Mouse (Mus musculus) kidney, adult 2 months (tissue): ENCODE results near the gene Cop1. TPM values are rescaled to one million over a fixed set of nuclear protein-coding genes. Genes with fewer than 3 reads are reported as not detected.
A peak's percentile ranks its signal among the peaks of the same experiment; 100 is the strongest.
"Not testable (repeated sequence)": the region's sequence is repeated elsewhere in the genome, so short reads cannot be mapped to it uniquely, and the experiment has no call there.

Experiments
- DNase-seq: peaks from one replicate; pipeline ENCODE4 v3.0.0; 2021
- H3K27ac ChIP-seq: fragments of 200-500 bp; 2 replicates; pipeline ENCODE4 v1.5.1; 2012; ENCODE audit warnings: low read depth, low read length, control low read depth, inconsistent platforms; ENCODE audit not compliant: insufficient read depth
- H3K27me3 ChIP-seq: fragments of 200-500 bp; replicated peaks from 2 replicates; pipeline ENCODE4 v1.6.1; 2012; ENCODE audit warnings: mild to moderate bottlenecking, moderate library complexity, low read length, inconsistent platforms; ENCODE audit not compliant: control insufficient read depth, insufficient read depth
- H3K36me3 ChIP-seq: fragments of 200-500 bp; 2 replicates; pipeline ENCODE4 v1.6.1; 2012; ENCODE audit warnings: mild to moderate bottlenecking, moderate library complexity, low read length, inconsistent platforms; ENCODE audit not compliant: control insufficient read depth, insufficient read depth
- H3K4me1 ChIP-seq: fragments of 200-500 bp; 2 replicates; pipeline ENCODE4 v1.6.1; 2011; ENCODE audit warnings: low read length; ENCODE audit not compliant: control insufficient read depth, insufficient read depth
- H3K4me3 ChIP-seq: fragments of 200-500 bp; 2 replicates; pipeline ENCODE4 v1.5.1; 2011; ENCODE audit warnings: mild to moderate bottlenecking, low read depth, low read length, control low read depth; ENCODE audit not compliant: insufficient read depth
- CTCF ChIP-seq: fragments of 200-500 bp; conservative IDR thresholded peaks from 2 replicates; pipeline ENCODE4 v1.5.1; 2011; ENCODE audit warnings: low read depth, mild to moderate bottlenecking, control low read depth, low read length, moderate library complexity, mixed read lengths; ENCODE audit not compliant: insufficient read depth, insufficient read length
- POLR2A ChIP-seq: fragments of 200-500 bp; IDR thresholded peaks from one replicate; pipeline ENCODE4 v1.6.1; 2011; ENCODE audit warnings: low read depth, low read length, control low read depth
- WGBS: fragments of 180-500 bp; shearing (Covaris S2); methylation state at CpG from one replicate; pipeline ENCODE4 v1.1.7; 2018; 5-methylcytosine and 5-hydroxymethylcytosine counted together
- polyA plus RNA-seq: library from polyadenylated mRNA; depleted of rRNA; stranded (reverse); fragments of >200 nt; gene quantifications from 2 replicates; pipeline ENCODE4 v1.2.3, GENCODE M21; 2012

Cop1 gene
- polyA plus RNA-seq, 1 experiment = 31.3 TPM

- no peaks in the 10 kb centered on the region for H3K4me1 ChIP-seq
- no peak for TF ChIP-seq CTCF
- no peak for TF ChIP-seq POLR2A
- H3K4me3 ChIP-seq = no peak overlapping the region
- no peaks in the 10 kb centered on the region for H3K36me3 ChIP-seq
- DNase-seq = no peak
- no peak overlapping the region for H3K27ac ChIP-seq
- 31% methylated on average over 2 of the region's 2 CpGs for WGBS
- H3K27me3 ChIP-seq = no peaks in the 10 kb centered on the region
These were observed 10.1 kb upstream of the Cop1 start for GRCm38 (mm10) chr1:159222046-159222445.

GRCm38 (mm10) chr1:159225064-159225824, 6.9 kb upstream of the Cop1 start:
- no peaks in the 10 kb centered on the region for H3K36me3 ChIP-seq
- 79% methylated on average over 8 of the region's 8 CpGs for WGBS
- TF ChIP-seq CTCF = no peak
- TF ChIP-seq POLR2A = no peak
- no peaks in the 10 kb centered on the region for H3K4me1 ChIP-seq
- DNase-seq = no peak
- no peak overlapping the region for H3K4me3 ChIP-seq
- no peak overlapping the region for H3K27ac ChIP-seq
- no peaks in the 10 kb centered on the region for H3K27me3 ChIP-seq

DNA sequence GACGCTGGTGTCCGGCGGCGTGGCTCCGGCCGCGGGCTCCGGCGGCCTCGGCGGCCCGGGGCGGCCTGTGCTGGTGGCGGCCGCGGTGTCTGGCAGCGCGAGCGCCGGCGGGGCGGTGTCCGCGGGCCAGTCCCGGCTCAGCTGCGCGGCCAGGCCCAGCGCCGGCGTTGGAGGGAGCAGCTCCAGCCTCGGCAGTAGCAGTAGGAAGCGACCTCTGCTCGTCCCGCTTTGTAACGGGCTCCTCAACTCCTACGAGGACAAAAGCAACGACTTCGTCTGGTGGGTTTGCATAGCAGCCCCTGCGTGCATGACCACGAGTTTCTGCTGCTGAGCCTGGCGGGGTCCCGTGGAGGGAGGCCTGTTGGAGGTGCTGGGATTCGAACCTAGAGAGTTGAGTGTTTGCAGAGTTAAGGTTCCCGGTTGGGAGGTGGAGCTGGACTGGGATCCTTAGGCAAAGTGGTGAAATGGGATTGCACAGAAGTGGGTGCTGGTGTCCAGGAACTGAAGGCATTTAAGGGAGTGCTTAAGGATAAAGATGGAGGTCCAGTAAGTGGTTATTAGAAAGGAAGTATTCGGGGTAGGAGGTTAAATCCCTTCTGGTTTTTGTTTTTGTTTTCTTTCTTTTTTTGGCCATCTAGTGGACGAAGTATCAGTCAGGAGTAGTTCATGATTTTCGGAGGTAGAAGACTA, 597 bp downstream of the Cop1 start:
- WGBS = under 1% methylated on average over 28 of the region's 47 CpGs
- peak; percentile 38 for DNase-seq
- H3K27ac ChIP-seq = not testable (repeated sequence)

GRCm38 (mm10) chr1:159233426-159233825, 1.3 kb downstream of the Cop1 start:
- peaks cover 12% of the 10 kb centered on the region for H3K4me1 ChIP-seq
- H3K27ac ChIP-seq = no peak overlapping the region
- no peaks in the 10 kb centered on the region for H3K27me3 ChIP-seq
- 20% methylated on average over 5 of the region's 5 CpGs for WGBS
- DNase-seq = no peak
- H3K36me3 ChIP-seq = no peaks in the 10 kb centered on the region
- TF ChIP-seq POLR2A (no peak), CTCF (no peak)
- peak overlapping the region; percentile 28; the same call in 1 of the 2 replicates for H3K4me3 ChIP-seq

More for the DNA sequence above, 597 bp downstream of the Cop1 start:
- Histone ChIP-seq H3K4me1 (peaks cover 12% of the 10 kb centered on the region), H3K4me3 (peak overlapping the region; percentile 87)
- not testable (repeated sequence) for H3K27me3 ChIP-seq, H3K36me3 ChIP-seq

DNA sequence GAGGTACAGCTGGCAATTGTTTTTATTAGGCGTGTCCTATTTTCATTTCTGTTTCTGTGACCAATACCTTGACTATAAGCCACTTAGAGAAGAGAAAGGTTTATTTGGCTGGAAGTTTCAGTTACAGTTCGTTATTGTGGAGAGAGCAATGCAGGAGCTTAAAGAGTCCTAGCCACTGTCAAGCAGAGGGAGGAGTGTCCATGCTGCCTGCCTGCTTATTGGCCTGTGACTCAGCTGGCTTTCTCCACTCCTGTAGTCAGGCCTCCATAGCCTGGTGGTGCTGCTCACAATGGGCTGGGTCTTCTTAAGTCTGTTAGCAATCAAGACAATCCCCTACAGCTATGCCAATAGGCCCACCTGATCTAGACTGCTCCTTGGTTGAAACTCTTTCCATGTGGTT, 2.4 kb downstream of the Cop1 start:
- TF ChIP-seq POLR2A (no peak), CTCF (no peak)
- no peak for DNase-seq

DNA sequence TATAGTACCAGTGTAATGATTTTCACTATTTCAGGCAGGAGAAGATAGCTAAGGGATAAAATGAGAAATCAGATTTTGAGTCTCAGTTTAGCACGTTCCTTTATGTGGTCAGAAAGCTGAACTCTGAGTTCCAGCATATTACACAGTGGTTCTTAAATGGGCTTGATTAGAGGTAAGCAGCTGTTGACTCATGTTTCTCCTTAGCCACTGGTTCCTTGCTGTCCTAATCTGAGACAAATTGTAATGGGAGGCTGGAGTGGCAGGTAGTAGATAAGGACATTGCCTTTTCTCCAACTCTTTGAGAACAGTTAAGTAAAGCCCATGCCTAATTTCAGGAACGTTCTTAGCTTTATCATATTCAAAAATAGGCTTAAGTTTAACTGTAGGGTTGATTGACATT, 3.6 kb downstream of the Cop1 start:
- TF ChIP-seq POLR2A = no peak
- no peak for TF ChIP-seq CTCF
- 71% methylated on average over 2 of the region's 2 CpGs for WGBS
- H3K4me3 ChIP-seq = no peak overlapping the region
- H3K27ac ChIP-seq = no peak overlapping the region
- no peaks in the 10 kb centered on the region for H3K36me3 ChIP-seq
- H3K4me1 ChIP-seq = peaks cover 12% of the 10 kb centered on the region
- DNase-seq = no peak
- no peaks in the 10 kb centered on the region for H3K27me3 ChIP-seq

More for the DNA sequence above, 2.4 kb downstream of the Cop1 start:
- H3K27me3 ChIP-seq = no peaks in the 10 kb centered on the region
- 39% methylated on average over 2 of the region's 2 CpGs for WGBS
- no peaks in the 10 kb centered on the region for H3K36me3 ChIP-seq
- no peak overlapping the region for H3K27ac ChIP-seq
- H3K4me3 ChIP-seq = no peak overlapping the region
- H3K4me1 ChIP-seq = peaks cover 12% of the 10 kb centered on the region

- no peaks in the 10 kb centered on the region for H3K27me3 ChIP-seq
- WGBS = 72% methylated on average over 6 of the region's 6 CpGs
- no peaks in the 10 kb centered on the region for H3K36me3 ChIP-seq
- no peak for DNase-seq
- H3K4me3 ChIP-seq = no peak overlapping the region
- no peak overlapping the region for H3K27ac ChIP-seq
- TF ChIP-seq CTCF = no peak
- TF ChIP-seq POLR2A = no peak
- H3K4me1 ChIP-seq = peaks cover 11% of the 10 kb centered on the region
These were observed 6.0 kb downstream of the Cop1 start for GRCm38 (mm10) chr1:159238147-159238546.
